Mouse (Mus musculus): ENCODE measurements around the gene Hscb. TPM values are rescaled to one million over a fixed set of nuclear protein-coding genes. Genes with fewer than 3 reads are reported as not detected.
"Not testable (repeated sequence)": the region's sequence is repeated elsewhere in the genome, so short reads cannot be mapped to it uniquely, and the experiment has no call there.

Hscb gene
- polyA plus RNA-seq, 1 experiment, result 24.2 TPM

DNA sequence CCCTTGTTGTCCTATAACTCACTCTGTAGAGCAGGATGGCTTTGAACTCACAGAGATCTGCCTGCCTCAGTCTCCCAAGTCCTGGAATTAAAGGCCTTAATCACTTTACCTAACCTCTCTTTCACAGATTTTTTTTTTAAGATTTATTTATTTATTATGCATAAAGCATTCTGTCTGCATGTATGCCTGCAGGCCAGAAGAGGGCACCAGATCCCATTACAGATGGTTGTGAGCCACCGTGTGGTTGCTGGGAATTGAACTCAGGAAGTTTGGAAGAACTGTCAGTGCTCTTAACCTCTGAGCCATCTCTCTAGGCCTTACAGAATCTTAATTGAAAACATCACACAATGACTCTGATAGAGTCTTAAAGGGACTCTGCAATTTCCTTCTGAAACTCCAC lies 13.4 kb upstream of the Hscb start:
- Histone ChIP-seq H3K79me2 (ENCODE audit: control insufficient read depth, insufficient read depth) (no peaks in the 10 kb centered on the region), H3K4me3 (no peak overlapping the region), H3ac (ENCODE audit: control insufficient read depth, insufficient read length) (no peak overlapping the region), H3K27me3 (ENCODE audit: control insufficient read depth, insufficient read depth, insufficient read length) (no peaks in the 10 kb centered on the region), H3K36me3 (ENCODE audit: control insufficient read depth, insufficient read depth) (peaks cover 4% of the 10 kb centered on the region), H3K4me2 (ENCODE audit: low read depth) (no peak overlapping the region)
- TF ChIP-seq MYOG (IDR thresholded peaks at IDR 0.05; ENCODE audit: control insufficient read depth in 1 of 3, insufficient read depth in 1 of 3, insufficient read length in 2 of 3, low read depth in 2 of 3), result no peak
- TF ChIP-seq POLR2A (IDR thresholded peaks at IDR 0.05; ENCODE audit: insufficient read length, low read depth), result no peak
- no peak for TF ChIP-seq USF1 (IDR thresholded peaks at IDR 0.05; ENCODE audit: low read depth)

GRCm38 (mm10) chr5:110841046-110841862 lies 1.7 kb upstream of the Hscb start:
- TF ChIP-seq MAX (IDR thresholded peaks at IDR 0.05; ENCODE audit: low read depth) (no peak), MYOG (IDR thresholded peaks at IDR 0.05; ENCODE audit: control insufficient read depth in 1 of 3, insufficient read depth in 1 of 3, insufficient read length in 2 of 3, low read depth in 2 of 3) (no peak), MYOD1 (IDR thresholded peaks at IDR 0.05; ENCODE audit: control insufficient read depth in 1 of 3, insufficient read length in 2 of 3, low read depth in 2 of 3) (no peak), TCF3 (IDR thresholded peaks at IDR 0.05; ENCODE audit: insufficient read length, low read depth) (no peak), REST (IDR thresholded peaks at IDR 0.05; ENCODE audit: insufficient read depth, insufficient read length) (no peak), TCF12 (IDR thresholded peaks at IDR 0.05; ENCODE audit: insufficient read depth, poor library complexity, severe bottlenecking) (no peak), E2F4 (IDR thresholded peaks at IDR 0.05; ENCODE audit: insufficient read depth) (no peak), CEBPB (IDR thresholded peaks at IDR 0.05; ENCODE audit: insufficient read depth, poor library complexity, severe bottlenecking) (no peak), POLR2AphosphoS2 (IDR thresholded peaks at IDR 0.05; ENCODE audit: insufficient read length, low read depth) (no peak), POLR2A (IDR thresholded peaks at IDR 0.05; ENCODE audit: insufficient read length, low read depth) (no peak), SRF (IDR thresholded peaks at IDR 0.05; ENCODE audit: control insufficient read depth, insufficient read length, low read depth) (no peak), USF1 (IDR thresholded peaks at IDR 0.05; ENCODE audit: low read depth) (no peak)
- H3K4me2 ChIP-seq (ENCODE audit: low read depth), result no peak overlapping the region

DNA sequence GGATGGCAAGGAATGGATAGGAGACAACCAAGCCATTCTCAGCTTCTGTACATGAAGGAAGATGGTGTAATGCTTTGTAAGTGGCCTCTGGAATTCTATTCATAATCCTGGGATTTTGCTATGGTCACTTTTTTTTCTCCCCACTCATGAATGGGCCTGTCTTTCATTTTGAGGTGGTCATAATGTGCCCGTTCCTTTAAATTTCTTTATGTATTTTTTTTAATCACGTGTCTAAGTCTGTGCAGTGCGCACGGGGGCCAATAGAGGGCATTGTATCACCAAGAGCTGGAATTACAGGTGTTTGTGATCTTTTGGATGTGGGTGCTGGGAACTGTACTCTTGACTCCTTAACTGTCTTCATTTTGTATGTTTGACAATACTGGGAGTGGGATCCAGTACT lies 888 bp upstream of the Hscb start:
- H3ac ChIP-seq (ENCODE audit: control insufficient read depth, insufficient read length), result no peak overlapping the region
- H3K27me3 ChIP-seq (ENCODE audit: control insufficient read depth, insufficient read depth, insufficient read length), result no peaks in the 10 kb centered on the region
- H3K4me2 ChIP-seq (ENCODE audit: low read depth), result peak overlapping the region; percentile 78
- peak overlapping the region; percentile 43 for H3K4me3 ChIP-seq
- TF ChIP-seq USF1 (IDR thresholded peaks at IDR 0.05; ENCODE audit: low read depth) (peak; percentile 77), E2F4 (IDR thresholded peaks at IDR 0.05; ENCODE audit: insufficient read depth) (no peak), REST (IDR thresholded peaks at IDR 0.05; ENCODE audit: insufficient read depth, insufficient read length) (no peak), MYOG (IDR thresholded peaks at IDR 0.05; ENCODE audit: control insufficient read depth in 1 of 3, insufficient read depth in 1 of 3, insufficient read length in 2 of 3, low read depth in 2 of 3) (no peak)
- H3K79me2 ChIP-seq (ENCODE audit: control insufficient read depth, insufficient read depth), result no peaks in the 10 kb centered on the region
- H3K36me3 ChIP-seq (ENCODE audit: control insufficient read depth, insufficient read depth), result no peaks in the 10 kb centered on the region

More at GRCm38 (mm10) chr5:110841046-110841862, 1.7 kb upstream of the Hscb start:
- H3ac ChIP-seq (ENCODE audit: control insufficient read depth, insufficient read length), result no peak overlapping the region
- H3K4me3 ChIP-seq, result peak overlapping the region; percentile 43
- no peaks in the 10 kb centered on the region for H3K79me2 ChIP-seq (ENCODE audit: control insufficient read depth, insufficient read depth)
- no peaks in the 10 kb centered on the region for H3K27me3 ChIP-seq (ENCODE audit: control insufficient read depth, insufficient read depth, insufficient read length)
- no peaks in the 10 kb centered on the region for H3K36me3 ChIP-seq (ENCODE audit: control insufficient read depth, insufficient read depth)

DNA sequence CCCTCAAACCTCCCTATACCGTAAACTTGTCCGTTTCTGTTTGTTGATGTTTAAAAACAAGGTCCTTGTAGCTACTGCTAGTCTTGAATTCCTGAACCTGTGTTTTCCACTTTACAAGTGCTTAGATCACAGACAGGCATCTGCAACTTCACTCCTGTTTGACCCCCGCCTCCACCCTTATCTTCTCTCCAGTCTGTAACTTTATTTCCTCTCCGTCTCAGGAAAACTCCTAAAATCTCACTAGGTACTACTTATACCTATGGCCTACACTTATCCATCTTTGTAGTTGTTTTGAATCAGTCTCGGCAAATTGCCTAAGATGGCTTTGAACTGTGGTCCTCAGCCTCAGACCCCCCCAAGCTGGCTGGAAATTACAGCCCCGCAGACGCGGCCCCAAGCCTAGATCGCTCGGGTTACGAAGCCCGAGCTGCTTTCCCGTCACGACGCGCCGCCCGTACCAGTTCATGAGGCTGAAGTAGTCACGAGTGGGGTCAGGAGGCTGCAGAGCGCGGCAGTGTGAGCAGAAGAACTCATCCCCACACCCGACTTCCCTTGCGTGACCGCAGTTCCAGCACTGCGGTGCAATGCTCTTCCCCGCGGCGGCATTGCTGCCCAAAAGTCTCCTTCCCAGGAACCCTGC lies 419 bp downstream of the Hscb start:
- Histone ChIP-seq H3K36me3 (ENCODE audit: control insufficient read depth, insufficient read depth) (no peaks in the 10 kb centered on the region), H3ac (ENCODE audit: control insufficient read depth, insufficient read length) (peak overlapping the region; percentile 39), H3K27me3 (ENCODE audit: control insufficient read depth, insufficient read depth, insufficient read length) (no peaks in the 10 kb centered on the region), H3K4me2 (ENCODE audit: low read depth) (peak overlapping the region; percentile 84), H3K4me3 (peak overlapping the region; percentile 43), H3K79me2 (ENCODE audit: control insufficient read depth, insufficient read depth) (no peaks in the 10 kb centered on the region)
- TF ChIP-seq REST (IDR thresholded peaks at IDR 0.05; ENCODE audit: insufficient read depth, insufficient read length) (no peak), MYOD1 (IDR thresholded peaks at IDR 0.05; ENCODE audit: control insufficient read depth in 1 of 3, insufficient read length in 2 of 3, low read depth in 2 of 3) (peak in 1 of 3 experiments; percentile 17)

GRCm38 (mm10) chr5:110838016-110838415 lies 1.6 kb downstream of the Hscb start:
- not testable (repeated sequence) for H3ac ChIP-seq (ENCODE audit: control insufficient read depth, insufficient read length); H3K4me3 ChIP-seq; H3K4me2 ChIP-seq (ENCODE audit: low read depth); H3K27me3 ChIP-seq (ENCODE audit: control insufficient read depth, insufficient read depth, insufficient read length); H3K79me2 ChIP-seq (ENCODE audit: control insufficient read depth, insufficient read depth); H3K36me3 ChIP-seq (ENCODE audit: control insufficient read depth, insufficient read depth)

Measured in myocyte (in vitro differentiated cells).